Mouse (Mus musculus): ENCODE results near the gene Gngt2. TPM values are rescaled to one million over a fixed set of nuclear protein-coding genes. Genes with fewer than 3 reads are reported as not detected.

The Gngt2 gene
- polyA plus RNA-seq, 1 experiment, result 2.7 TPM

- no peaks in the 10 kb centered on the region for H3K79me3 ChIP-seq (ENCODE audit: low read depth)
- no peak overlapping the region for H3K4me3 ChIP-seq (ENCODE audit: insufficient read depth, poor library complexity, severe bottlenecking)
- no peak overlapping the region for H3ac ChIP-seq (ENCODE audit: control insufficient read depth, insufficient read length, low read depth)
- TF ChIP-seq USF1 (IDR thresholded peaks at IDR 0.05; ENCODE audit: low read depth), result no peak
- TF ChIP-seq MAX (IDR thresholded peaks at IDR 0.05), result no peak
- no peak for TF ChIP-seq CTCF (IDR thresholded peaks at IDR 0.05; ENCODE audit: control insufficient read depth, insufficient read depth, insufficient read length)
- TF ChIP-seq CEBPB (IDR thresholded peaks at IDR 0.05; ENCODE audit: low read depth), result no peak
- no peak for TF ChIP-seq MYOG (IDR thresholded peaks at IDR 0.05; ENCODE audit: control insufficient read depth, extremely low read depth, insufficient read length)
- no peak for TF ChIP-seq FOSL1 (IDR thresholded peaks at IDR 0.05; ENCODE audit: insufficient read depth, low read length, poor library complexity, severe bottlenecking)
- no peak for TF ChIP-seq MYOD1 (IDR thresholded peaks at IDR 0.05; ENCODE audit: control insufficient read depth, insufficient read length, low read depth)
- no peaks in the 10 kb centered on the region for H3K27me3 ChIP-seq (ENCODE audit: control insufficient read depth, insufficient read depth, insufficient read length)
- no peaks in the 10 kb centered on the region for H3K36me3 ChIP-seq (ENCODE audit: control insufficient read depth, insufficient read depth)
- H3K79me2 ChIP-seq (ENCODE audit: control insufficient read depth, insufficient read depth), result no peaks in the 10 kb centered on the region
Measured at GRCm38 (mm10) chr11:95815412-95815811, 21.6 kb upstream of the Gngt2 start.

DNA sequence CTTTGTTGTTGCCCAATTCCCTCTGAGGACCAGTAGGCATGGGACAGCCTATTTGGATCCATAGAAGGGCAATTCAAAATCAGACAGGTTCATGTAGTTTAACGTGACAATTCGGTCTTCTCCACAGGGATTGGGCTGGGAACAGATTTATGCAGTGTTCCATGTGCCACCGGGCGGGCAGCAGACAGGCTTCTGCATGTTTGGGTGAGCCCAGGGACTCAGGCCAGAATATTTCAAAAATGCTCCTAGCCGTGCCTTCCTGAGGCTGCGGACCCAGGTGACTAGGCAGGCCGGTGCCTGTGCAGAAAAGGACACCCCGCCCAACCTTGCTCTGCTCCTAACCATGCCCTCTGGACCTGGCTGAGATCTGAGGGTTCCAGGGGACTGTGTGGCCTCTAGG lies 17.9 kb upstream of the Gngt2 start:
- no peak for TF ChIP-seq USF1 (IDR thresholded peaks at IDR 0.05; ENCODE audit: low read depth)
- TF ChIP-seq MYOG (IDR thresholded peaks at IDR 0.05; ENCODE audit: control insufficient read depth, extremely low read depth, insufficient read length), result no peak
- TF ChIP-seq CEBPB (IDR thresholded peaks at IDR 0.05; ENCODE audit: low read depth), result no peak
- no peak for TF ChIP-seq MAX (IDR thresholded peaks at IDR 0.05)
- no peak for TF ChIP-seq FOSL1 (IDR thresholded peaks at IDR 0.05; ENCODE audit: insufficient read depth, low read length, poor library complexity, severe bottlenecking)
- no peak for TF ChIP-seq CTCF (IDR thresholded peaks at IDR 0.05; ENCODE audit: control insufficient read depth, insufficient read depth, insufficient read length)
- no peak for TF ChIP-seq MYOD1 (IDR thresholded peaks at IDR 0.05; ENCODE audit: control insufficient read depth, insufficient read length, low read depth)
- H3ac ChIP-seq (ENCODE audit: control insufficient read depth, insufficient read length, low read depth), result no peak overlapping the region
- no peaks in the 10 kb centered on the region for H3K27me3 ChIP-seq (ENCODE audit: control insufficient read depth, insufficient read depth, insufficient read length)
- H3K36me3 ChIP-seq (ENCODE audit: control insufficient read depth, insufficient read depth), result no peaks in the 10 kb centered on the region
- H3K79me2 ChIP-seq (ENCODE audit: control insufficient read depth, insufficient read depth), result no peaks in the 10 kb centered on the region
- no peak overlapping the region for H3K4me3 ChIP-seq (ENCODE audit: insufficient read depth, poor library complexity, severe bottlenecking)
- no peaks in the 10 kb centered on the region for H3K79me3 ChIP-seq (ENCODE audit: low read depth)

- H3K4me3 ChIP-seq (ENCODE audit: insufficient read depth, poor library complexity, severe bottlenecking), result no peak overlapping the region
- no peaks in the 10 kb centered on the region for H3K79me2 ChIP-seq (ENCODE audit: control insufficient read depth, insufficient read depth)
- H3K27me3 ChIP-seq (ENCODE audit: control insufficient read depth, insufficient read depth, insufficient read length), result no peaks in the 10 kb centered on the region
- no peaks in the 10 kb centered on the region for H3K79me3 ChIP-seq (ENCODE audit: low read depth)
- no peak overlapping the region for H3ac ChIP-seq (ENCODE audit: control insufficient read depth, insufficient read length, low read depth)
- TF ChIP-seq CEBPB (IDR thresholded peaks at IDR 0.05; ENCODE audit: low read depth), result no peak
- TF ChIP-seq CTCF (IDR thresholded peaks at IDR 0.05; ENCODE audit: control insufficient read depth, insufficient read depth, insufficient read length), result no peak
- no peak for TF ChIP-seq MAX (IDR thresholded peaks at IDR 0.05)
- TF ChIP-seq MYOD1 (IDR thresholded peaks at IDR 0.05; ENCODE audit: control insufficient read depth, insufficient read length, low read depth), result no peak
- TF ChIP-seq MYOG (IDR thresholded peaks at IDR 0.05; ENCODE audit: control insufficient read depth, extremely low read depth, insufficient read length), result no peak
- no peak for TF ChIP-seq USF1 (IDR thresholded peaks at IDR 0.05; ENCODE audit: low read depth)
- TF ChIP-seq FOSL1 (IDR thresholded peaks at IDR 0.05; ENCODE audit: insufficient read depth, low read length, poor library complexity, severe bottlenecking), result no peak
- no peaks in the 10 kb centered on the region for H3K36me3 ChIP-seq (ENCODE audit: control insufficient read depth, insufficient read depth)
Measured at GRCm38 (mm10) chr11:95821511-95821910, 15.5 kb upstream of the Gngt2 start.

- H3K79me3 ChIP-seq (ENCODE audit: low read depth), result no peaks in the 10 kb centered on the region
- H3K79me2 ChIP-seq (ENCODE audit: control insufficient read depth, insufficient read depth), result no peaks in the 10 kb centered on the region
- no peaks in the 10 kb centered on the region for H3K27me3 ChIP-seq (ENCODE audit: control insufficient read depth, insufficient read depth, insufficient read length)
- TF ChIP-seq USF1 (IDR thresholded peaks at IDR 0.05; ENCODE audit: low read depth), result no peak
- TF ChIP-seq CEBPB (IDR thresholded peaks at IDR 0.05; ENCODE audit: low read depth), result no peak
- TF ChIP-seq MAX (IDR thresholded peaks at IDR 0.05), result no peak
- no peak for TF ChIP-seq CTCF (IDR thresholded peaks at IDR 0.05; ENCODE audit: control insufficient read depth, insufficient read depth, insufficient read length)
- TF ChIP-seq FOSL1 (IDR thresholded peaks at IDR 0.05; ENCODE audit: insufficient read depth, low read length, poor library complexity, severe bottlenecking), result no peak
- no peak for TF ChIP-seq MYOD1 (IDR thresholded peaks at IDR 0.05; ENCODE audit: control insufficient read depth, insufficient read length, low read depth)
- TF ChIP-seq MYOG (IDR thresholded peaks at IDR 0.05; ENCODE audit: control insufficient read depth, extremely low read depth, insufficient read length), result no peak
- no peaks in the 10 kb centered on the region for H3K36me3 ChIP-seq (ENCODE audit: control insufficient read depth, insufficient read depth)
- no peak overlapping the region for H3K4me3 ChIP-seq (ENCODE audit: insufficient read depth, poor library complexity, severe bottlenecking)
- no peak overlapping the region for H3ac ChIP-seq (ENCODE audit: control insufficient read depth, insufficient read length, low read depth)
Measured at GRCm38 (mm10) chr11:95822437-95822836, 14.6 kb upstream of the Gngt2 start.

GRCm38 (mm10) chr11:95824071-95824876 lies 12.7 kb upstream of the Gngt2 start, which contains the start of gene Phospho1:
TSS of gene Phospho1 (plus strand) at chr11:95824499.
- no peaks in the 10 kb centered on the region for H3K27me3 ChIP-seq (ENCODE audit: control insufficient read depth, insufficient read depth, insufficient read length)
- no peaks in the 10 kb centered on the region for H3K79me2 ChIP-seq (ENCODE audit: control insufficient read depth, insufficient read depth)
- peak within 1 kb of the TSS; percentile 64 for H3K4me3 ChIP-seq (ENCODE audit: insufficient read depth, poor library complexity, severe bottlenecking)
- peak within 1 kb of the TSS; percentile 68 for H3ac ChIP-seq (ENCODE audit: control insufficient read depth, insufficient read length, low read depth)
- H3K36me3 ChIP-seq (ENCODE audit: control insufficient read depth, insufficient read depth), result no peaks in the 10 kb centered on the region
- no peaks in the 10 kb centered on the region for H3K79me3 ChIP-seq (ENCODE audit: low read depth)
- TF ChIP-seq FOSL1 (IDR thresholded peaks at IDR 0.05; ENCODE audit: insufficient read depth, low read length, poor library complexity, severe bottlenecking), result no peak
- no peak for TF ChIP-seq USF1 (IDR thresholded peaks at IDR 0.05; ENCODE audit: low read depth)
- peak; percentile 71 for TF ChIP-seq MAX (IDR thresholded peaks at IDR 0.05)
- TF ChIP-seq CEBPB (IDR thresholded peaks at IDR 0.05; ENCODE audit: low read depth), result no peak

All from C2C12 (cell line).